Mouse (Mus musculus): ENCODE measurements around the gene Sstr3. TPM values are rescaled to one million over a fixed set of nuclear protein-coding genes. Genes with fewer than 3 reads are reported as not detected.
A peak's percentile ranks its signal among the peaks of the same experiment; 100 is the strongest.

Sstr3 gene
- not detected in 2 replicates for polyA plus RNA-seq (2014; fragmentation: Nextera tagmentation; extraction: Ambion mirVana)

- ATAC-seq (replicated peaks; ENCODE audit: low FRiP score) (no peak), DNase-seq (ENCODE audit: low spot score) (no peak)
- no peaks in the 10 kb centered on the region for H3K36me3 ChIP-seq (ENCODE audit: control insufficient read depth, insufficient read depth, low read length)
- H3K9ac ChIP-seq (ENCODE audit: low read depth, low read length) = no peak within 1 kb of the TSS
- H3K4me3 ChIP-seq (ENCODE audit: low read depth, low read length) = no peak within 1 kb of the TSS
- H3K27me3 ChIP-seq (replicated peaks; ENCODE audit: control insufficient read depth, insufficient read depth, low read length) = peaks cover 26% of the 10 kb centered on the region
- WGBS = 10% methylated on average over 13 of the region's 14 CpGs
- no peak within 1 kb of the TSS for H3K27ac ChIP-seq (ENCODE audit: low read depth, low read length)
- no peak within 1 kb of the TSS for H3K4me2 ChIP-seq
- H3K4me1 ChIP-seq (replicated peaks; ENCODE audit: control insufficient read depth, insufficient read depth, low read length) = peaks cover 8% of the 10 kb centered on the region
- H3K9me3 ChIP-seq (ENCODE audit: control insufficient read depth, low read length) = no peaks in the 10 kb centered on the region
Measured at GRCm38 (mm10) chr15:78544561-78545001, at the start of gene Sstr3. Gene Sstr3 (minus strand): TSS chr15:78544685.

- no peak overlapping the region for H3K4me2 ChIP-seq
- 82% methylated on average over 7 of the region's 7 CpGs for WGBS
- no peak overlapping the region for H3K27ac ChIP-seq (ENCODE audit: low read depth, low read length)
- H3K4me1 ChIP-seq (replicated peaks; ENCODE audit: control insufficient read depth, insufficient read depth, low read length) = peaks cover 4% of the 10 kb centered on the region; the same call in 1 of the 2 replicates
- no peaks in the 10 kb centered on the region for H3K27me3 ChIP-seq (replicated peaks; ENCODE audit: control insufficient read depth, insufficient read depth, low read length)
- no peak overlapping the region for H3K4me3 ChIP-seq (ENCODE audit: low read depth, low read length)
- ATAC-seq (replicated peaks; ENCODE audit: low FRiP score) (no peak), DNase-seq (ENCODE audit: low spot score) (no peak)
- H3K36me3 ChIP-seq (ENCODE audit: control insufficient read depth, insufficient read depth, low read length) = no peaks in the 10 kb centered on the region
- no peak overlapping the region for H3K9ac ChIP-seq (ENCODE audit: low read depth, low read length)
- no peaks in the 10 kb centered on the region for H3K9me3 ChIP-seq (ENCODE audit: control insufficient read depth, low read length)
Measured at GRCm38 (mm10) chr15:78593896-78594425, 49.5 kb upstream of the Sstr3 start.

- Histone ChIP-seq H3K4me2 (no peak overlapping the region), H3K4me3 (ENCODE audit: low read depth, low read length) (no peak overlapping the region), H3K27ac (ENCODE audit: low read depth, low read length) (no peak overlapping the region), H3K9me3 (ENCODE audit: control insufficient read depth, low read length) (no peaks in the 10 kb centered on the region), H3K9ac (ENCODE audit: low read depth, low read length) (no peak overlapping the region), H3K4me1 (replicated peaks; ENCODE audit: control insufficient read depth, insufficient read depth, low read length) (peaks cover 4% of the 10 kb centered on the region), H3K27me3 (replicated peaks; ENCODE audit: control insufficient read depth, insufficient read depth, low read length) (no peaks in the 10 kb centered on the region), H3K36me3 (ENCODE audit: control insufficient read depth, insufficient read depth, low read length) (no peaks in the 10 kb centered on the region)
- 73% methylated on average over 14 of the region's 14 CpGs for WGBS
- DNase-seq (ENCODE audit: low spot score) (no peak), ATAC-seq (replicated peaks; ENCODE audit: low FRiP score) (no peak)
Measured at GRCm38 (mm10) chr15:78592452-78592968, 48.0 kb upstream of the Sstr3 start.

- H3K4me3 ChIP-seq (ENCODE audit: low read depth, low read length) = no peak overlapping the region
- H3K27ac ChIP-seq (ENCODE audit: low read depth, low read length) = no peak overlapping the region
- no peaks in the 10 kb centered on the region for H3K36me3 ChIP-seq (ENCODE audit: control insufficient read depth, insufficient read depth, low read length)
- H3K9ac ChIP-seq (ENCODE audit: low read depth, low read length) = no peak overlapping the region
- no peak overlapping the region for H3K4me2 ChIP-seq
- DNase-seq (ENCODE audit: low spot score) (no peak), ATAC-seq (replicated peaks; ENCODE audit: low FRiP score) (no peak)
- peaks cover 2% of the 10 kb centered on the region for H3K4me1 ChIP-seq (replicated peaks; ENCODE audit: control insufficient read depth, insufficient read depth, low read length)
- H3K9me3 ChIP-seq (ENCODE audit: control insufficient read depth, low read length) = no peaks in the 10 kb centered on the region
- H3K27me3 ChIP-seq (replicated peaks; ENCODE audit: control insufficient read depth, insufficient read depth, low read length) = no peaks in the 10 kb centered on the region
- WGBS = 51% methylated on average over 15 of the region's 15 CpGs
Measured at GRCm38 (mm10) chr15:78591680-78592451, 47.4 kb upstream of the Sstr3 start.

- no peaks in the 10 kb centered on the region for H3K36me3 ChIP-seq (ENCODE audit: control insufficient read depth, insufficient read depth, low read length)
- no peaks in the 10 kb centered on the region for H3K27me3 ChIP-seq (replicated peaks; ENCODE audit: control insufficient read depth, insufficient read depth, low read length)
- no peak overlapping the region for H3K4me2 ChIP-seq
- H3K9ac ChIP-seq (ENCODE audit: low read depth, low read length) = no peak overlapping the region
- ATAC-seq (replicated peaks; ENCODE audit: low FRiP score) (no peak), DNase-seq (ENCODE audit: low spot score) (no peak)
- WGBS = 65% methylated on average over 6 of the region's 6 CpGs
- no peak overlapping the region for H3K27ac ChIP-seq (ENCODE audit: low read depth, low read length)
- no peak overlapping the region for H3K4me3 ChIP-seq (ENCODE audit: low read depth, low read length)
- peaks cover 2% of the 10 kb centered on the region for H3K4me1 ChIP-seq (replicated peaks; ENCODE audit: control insufficient read depth, insufficient read depth, low read length)
- no peaks in the 10 kb centered on the region for H3K9me3 ChIP-seq (ENCODE audit: control insufficient read depth, low read length)
Measured at GRCm38 (mm10) chr15:78590785-78591184, 46.3 kb upstream of the Sstr3 start.

- H3K4me2 ChIP-seq = no peak overlapping the region
- no peaks in the 10 kb centered on the region for H3K36me3 ChIP-seq (ENCODE audit: control insufficient read depth, insufficient read depth, low read length)
- no peak overlapping the region for H3K27ac ChIP-seq (ENCODE audit: low read depth, low read length)
- H3K4me3 ChIP-seq (ENCODE audit: low read depth, low read length) = no peak overlapping the region
- no peak for ATAC-seq (replicated peaks; ENCODE audit: low FRiP score)
- peaks cover 2% of the 10 kb centered on the region for H3K4me1 ChIP-seq (replicated peaks; ENCODE audit: control insufficient read depth, insufficient read depth, low read length)
- WGBS = 57% methylated on average over 6 of the region's 6 CpGs
- DNase-seq (ENCODE audit: low spot score) = no peak
- no peak overlapping the region for H3K9ac ChIP-seq (ENCODE audit: low read depth, low read length)
- no peaks in the 10 kb centered on the region for H3K9me3 ChIP-seq (ENCODE audit: control insufficient read depth, low read length)
- no peaks in the 10 kb centered on the region for H3K27me3 ChIP-seq (replicated peaks; ENCODE audit: control insufficient read depth, insufficient read depth, low read length)
Measured at GRCm38 (mm10) chr15:78589936-78590335, 45.5 kb upstream of the Sstr3 start.

- Histone ChIP-seq H3K9ac (ENCODE audit: low read depth, low read length) (no peak overlapping the region), H3K4me2 (no peak overlapping the region), H3K36me3 (ENCODE audit: control insufficient read depth, insufficient read depth, low read length) (no peaks in the 10 kb centered on the region), H3K4me3 (ENCODE audit: low read depth, low read length) (no peak overlapping the region), H3K27me3 (replicated peaks; ENCODE audit: control insufficient read depth, insufficient read depth, low read length) (no peaks in the 10 kb centered on the region), H3K4me1 (replicated peaks; ENCODE audit: control insufficient read depth, insufficient read depth, low read length) (peaks cover 2% of the 10 kb centered on the region), H3K27ac (ENCODE audit: low read depth, low read length) (no peak overlapping the region; the same call in 1 of the 2 replicates), H3K9me3 (ENCODE audit: control insufficient read depth, low read length) (no peaks in the 10 kb centered on the region)
- DNase-seq (ENCODE audit: low spot score) = no peak
- no peak for ATAC-seq (replicated peaks; ENCODE audit: low FRiP score)
- WGBS = 55% methylated on average over 4 of the region's 4 CpGs
Measured at GRCm38 (mm10) chr15:78588900-78589299, 44.4 kb upstream of the Sstr3 start.

- Histone ChIP-seq H3K4me2 (no peak overlapping the region), H3K9me3 (ENCODE audit: control insufficient read depth, low read length) (no peaks in the 10 kb centered on the region), H3K36me3 (ENCODE audit: control insufficient read depth, insufficient read depth, low read length) (no peaks in the 10 kb centered on the region), H3K4me1 (replicated peaks; ENCODE audit: control insufficient read depth, insufficient read depth, low read length) (peaks cover 2% of the 10 kb centered on the region), H3K27ac (ENCODE audit: low read depth, low read length) (no peak overlapping the region), H3K9ac (ENCODE audit: low read depth, low read length) (no peak overlapping the region), H3K4me3 (ENCODE audit: low read depth, low read length) (no peak overlapping the region), H3K27me3 (replicated peaks; ENCODE audit: control insufficient read depth, insufficient read depth, low read length) (no peaks in the 10 kb centered on the region)
- DNase-seq (ENCODE audit: low spot score) = no peak
- WGBS = 36% methylated on average over 4 of the region's 4 CpGs
- peak; percentile 51 for ATAC-seq (replicated peaks; ENCODE audit: low FRiP score)
Measured at GRCm38 (mm10) chr15:78588049-78588448, 43.6 kb upstream of the Sstr3 start.

All from liver, embryonic 11.5 days (tissue).